Mouse (Mus musculus): ENCODE measurements around the gene Asb9. TPM values are rescaled to one million over a fixed set of nuclear protein-coding genes. Genes with fewer than 3 reads are reported as not detected.

Asb9 gene
- not detected for total RNA-seq (2023)

DNA sequence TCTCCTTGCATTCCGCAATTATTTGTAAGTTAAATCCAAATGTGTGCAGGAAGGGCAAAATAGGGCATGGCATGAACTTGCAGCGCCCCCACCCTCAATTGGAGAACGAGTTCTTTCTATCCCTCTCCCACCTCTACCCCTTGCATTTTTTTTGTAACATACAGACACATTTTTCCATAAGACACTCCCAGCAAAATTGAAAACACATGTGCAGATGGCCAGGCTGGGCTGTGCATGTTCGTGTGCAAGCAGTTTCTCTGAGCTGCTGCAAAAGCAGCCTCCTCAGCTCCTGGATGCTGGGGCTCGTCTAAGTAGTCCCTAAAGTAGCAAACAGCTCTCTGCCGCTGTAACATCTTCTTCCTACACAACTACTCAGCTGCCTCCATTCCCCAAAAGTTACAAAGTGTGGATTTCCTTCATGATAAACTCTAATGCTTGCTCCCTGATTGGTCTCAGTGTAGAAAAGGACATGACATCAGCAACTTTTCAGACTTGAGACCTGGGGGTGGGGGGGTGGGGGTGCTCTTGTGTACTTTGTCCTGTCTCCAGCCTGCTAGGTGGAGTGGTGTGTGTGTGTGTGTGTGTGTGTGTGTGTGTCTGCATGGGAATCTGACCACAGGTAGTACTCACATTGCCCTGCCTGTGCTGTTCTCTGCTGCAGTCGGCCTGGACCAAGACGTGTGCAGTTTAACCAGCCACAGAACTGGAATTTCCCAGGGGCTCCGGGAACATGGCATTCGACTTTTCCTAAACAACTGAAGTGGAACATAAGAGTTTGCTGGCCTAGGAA lies at the start of gene Asb9:
Gene Asb9 (plus strand): TSS at position 619 of the 790 bp plus-strand sequence.

Other genes starting within 250 kb of the Asb9 start
- not detected for gene Bmx, start 248.1 kb upstream of the Asb9 start, total RNA-seq (2023)
- gene Pir, start 237.0 kb upstream of the Asb9 start, total RNA-seq (2023), result not detected
- gene Vegfd, start 132.9 kb upstream of the Asb9 start, total RNA-seq (2023), result not detected
- gene Piga, start 86.5 kb upstream of the Asb9 start, total RNA-seq (2023), result 10 to 100 TPM; 15.4 to 17.2 TPM
- not detected for gene Asb11, start 69.3 kb upstream of the Asb9 start, total RNA-seq (2023)